Mouse (Mus musculus): ENCODE results near the gene Ints4.

- TF ChIP-seq GATA1 (IDR thresholded peaks at IDR 0.05; ENCODE audit: low read length) (no peak), TAL1 (IDR thresholded peaks at IDR 0.05; ENCODE audit: low read length) (no peak)
Measured at GRCm38 (mm10) chr7:97546462-97546861, 65.7 kb downstream of the Ints4 start.

All from erythroblast, embryonic 14.5 days (primary cell).